Mouse (Mus musculus): ENCODE measurements around the gene Guca2b.
A peak's percentile ranks its signal among the peaks of the same experiment; 100 is the strongest.
"Not testable (repeated sequence)": the region's sequence is repeated elsewhere in the genome, so short reads cannot be mapped to it uniquely, and the experiment has no call there.

Gene Guca2b

GRCm38 (mm10) chr4:119657011-119657410 is 1.7 kb downstream of the Guca2b start:
- no peak for DNase-seq (ENCODE audit: low spot score in 2 of 2)

- DNase-seq (ENCODE audit: low spot score in 2 of 2): no peak
Observed at GRCm38 (mm10) chr4:119642666-119643065, 16.1 kb downstream of the Guca2b start.

GRCm38 (mm10) chr4:119638656-119639055 is 20.1 kb downstream of the Guca2b start:
- no peak for DNase-seq (ENCODE audit: low spot score in 2 of 2)

- no peak for DNase-seq (ENCODE audit: low spot score in 2 of 2)
Observed at GRCm38 (mm10) chr4:119637946-119638345, 20.8 kb downstream of the Guca2b start.

- no peak for DNase-seq (ENCODE audit: low spot score in 2 of 2)
Observed at GRCm38 (mm10) chr4:119637176-119637845, 21.4 kb downstream of the Guca2b start, which contains the start of gene Guca2a. Gene Guca2a (plus strand): TSS chr4:119637704.

- no peak for DNase-seq (ENCODE audit: low spot score in 2 of 2)
Observed at GRCm38 (mm10) chr4:119636731-119637130, 22.0 kb downstream of the Guca2b start.

- DNase-seq (ENCODE audit: low spot score in 2 of 2): no peak
Observed at GRCm38 (mm10) chr4:119635686-119636085, 23.1 kb downstream of the Guca2b start.

GRCm38 (mm10) chr4:119634908-119635660 is 23.7 kb downstream of the Guca2b start:
- DNase-seq (ENCODE audit: low spot score in 2 of 2): no peak

- DNase-seq (ENCODE audit: low spot score in 2 of 2): no peak
Observed at GRCm38 (mm10) chr4:119633948-119634347, 24.8 kb downstream of the Guca2b start.

GRCm38 (mm10) chr4:119633342-119633741 is 25.4 kb downstream of the Guca2b start:
- DNase-seq (ENCODE audit: low spot score in 2 of 2): no peak

- no peak for DNase-seq (ENCODE audit: low spot score in 2 of 2)
Observed at GRCm38 (mm10) chr4:119632721-119633120, 26.0 kb downstream of the Guca2b start.

- peak; percentile 28 to 36 for DNase-seq (ENCODE audit: low spot score in 2 of 2)
Observed at GRCm38 (mm10) chr4:119631115-119631919, 27.4 kb downstream of the Guca2b start.

- not testable (repeated sequence) for DNase-seq (ENCODE audit: low spot score in 2 of 2)
Observed at GRCm38 (mm10) chr4:119628363-119628762, 30.4 kb downstream of the Guca2b start.

GRCm38 (mm10) chr4:119627317-119627716 is 31.4 kb downstream of the Guca2b start:
- no peak for DNase-seq (ENCODE audit: low spot score in 2 of 2)

GRCm38 (mm10) chr4:119626876-119627275 is 31.9 kb downstream of the Guca2b start:
- DNase-seq (ENCODE audit: low spot score in 2 of 2): no peak

GRCm38 (mm10) chr4:119626081-119626645 is 32.6 kb downstream of the Guca2b start:
- no peak for DNase-seq (ENCODE audit: low spot score in 2 of 2)

GRCm38 (mm10) chr4:119614724-119615123 is 44.0 kb downstream of the Guca2b start:
- DNase-seq (ENCODE audit: low spot score in 2 of 2): no peak

GRCm38 (mm10) chr4:119614078-119614477 is 44.7 kb downstream of the Guca2b start:
- DNase-seq (ENCODE audit: low spot score in 2 of 2): no peak

GRCm38 (mm10) chr4:119609488-119609887 is 49.3 kb downstream of the Guca2b start:
- DNase-seq (ENCODE audit: low spot score in 2 of 2): no peak

All from right cerebral cortex, postnatal 36 days (tissue).